Mouse (Mus musculus) heart, postnatal 25 days (tissue): ENCODE results near the gene Trp53tg5. TPM values are rescaled to one million over a fixed set of nuclear protein-coding genes. Genes with fewer than 3 reads are reported as not detected.
A peak's percentile ranks its signal among the peaks of the same experiment; 100 is the strongest.

Experiments used
- DNase-seq: peaks from one replicate; pipeline ENCODE4 v3.0.0; 2022; ENCODE audit warnings: low spot score
- intact Hi-C: fragments of 180-260 bp; cut with DNase I; formaldehyde crosslinking; loops from one replicate; pipeline ENCODE4 v1.15.1; 2025
- total RNA-seq, 2 experiments: library from RNA; stranded (reverse); gene quantifications; 2 replicates each; pipeline ENCODE4 v1.2.3; 2021

Gene Trp53tg5
- total RNA-seq, 2 experiments from 2014 or later, result not detected

DNA sequence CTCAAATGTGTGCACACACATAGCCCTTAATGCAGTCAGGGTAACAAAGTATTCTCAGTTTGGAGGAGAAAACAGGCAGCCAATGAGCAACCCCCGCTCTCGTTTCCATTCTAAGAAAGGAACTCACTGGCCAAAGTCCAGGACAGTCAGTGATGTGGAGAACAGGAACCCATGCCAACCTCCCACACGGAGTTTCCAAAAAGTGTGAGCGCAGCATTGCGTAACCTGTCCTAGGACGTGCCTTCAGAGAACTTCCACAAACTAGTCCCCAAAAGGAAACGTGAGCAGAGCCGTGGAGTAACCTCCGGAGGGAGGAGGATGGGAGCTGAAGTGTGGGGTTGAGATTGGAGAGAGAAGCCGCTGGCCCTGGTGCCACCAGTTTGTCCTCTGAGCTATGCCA is 18.7 kb downstream of the Trp53tg5 start:
- DNase-seq, result peak; percentile 84
- intact Hi-C loops, result no loop called here

DNA sequence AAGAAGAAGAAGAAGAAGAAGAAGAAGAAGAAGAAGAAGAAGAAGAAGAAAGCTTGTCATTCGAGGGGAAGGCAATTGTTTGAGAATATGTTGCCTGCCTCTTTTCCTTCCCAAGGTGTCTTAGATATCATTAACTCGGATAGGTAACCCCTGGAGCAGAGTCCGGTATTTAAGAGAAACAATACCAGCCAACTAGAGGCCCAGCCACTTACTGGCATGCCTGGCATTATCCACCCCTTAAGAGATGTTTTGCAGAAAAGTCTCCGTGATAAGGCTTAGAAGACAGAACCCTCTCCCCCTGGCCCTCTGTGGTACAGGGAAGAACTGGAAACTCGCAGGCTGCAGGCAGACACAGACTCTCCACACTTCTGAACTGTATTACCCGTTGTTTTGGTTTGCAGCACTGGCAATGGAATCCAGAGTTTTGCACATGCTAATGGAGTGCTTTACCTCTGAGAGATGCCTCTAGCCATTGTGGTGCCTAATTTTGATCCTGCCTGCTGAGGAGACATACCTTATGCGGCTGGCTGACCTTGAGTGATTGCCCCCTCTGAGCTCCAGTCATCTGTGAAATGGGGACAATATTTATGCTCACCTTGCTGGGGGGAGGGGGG is 19.5 kb downstream of the Trp53tg5 start:
- DNase-seq, result no peak
- intact Hi-C loops, result no loop called here

DNA sequence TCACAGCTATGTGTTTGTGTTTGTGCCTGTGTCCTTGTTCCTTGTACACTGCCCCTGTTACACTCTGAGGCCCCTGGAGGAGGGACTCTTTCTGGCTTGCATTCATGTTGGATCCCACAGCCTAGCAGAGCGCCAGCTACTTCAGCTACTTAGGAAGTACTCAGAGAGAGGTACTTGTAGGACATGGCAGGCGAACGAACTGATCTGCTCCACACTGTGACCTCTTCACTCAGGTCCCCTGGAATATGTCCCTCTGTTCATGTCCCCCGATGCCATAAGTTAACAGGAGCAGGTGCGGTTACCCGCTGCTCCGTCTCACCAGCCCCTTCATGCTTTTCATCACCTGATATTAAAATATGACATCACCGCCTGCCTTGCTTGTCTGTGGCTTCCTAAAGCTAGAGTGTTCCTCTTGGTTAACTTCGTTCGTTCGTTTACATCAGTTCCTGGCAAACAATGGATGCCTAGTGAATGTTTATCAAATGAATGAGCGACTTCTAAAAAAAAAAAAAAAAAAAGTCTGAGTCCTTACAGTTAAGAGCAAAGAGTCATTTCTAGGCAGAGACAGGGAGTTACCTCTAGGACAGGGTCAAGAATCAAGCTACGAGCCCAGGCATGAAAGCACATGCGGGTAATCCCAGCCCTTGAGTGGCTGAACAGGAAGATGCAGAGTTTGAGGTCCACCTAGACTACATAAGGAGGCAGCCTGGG is 20.3 kb downstream of the Trp53tg5 start:
- intact Hi-C loops, result no loop called here
- DNase-seq, result peak; percentile 19

DNA sequence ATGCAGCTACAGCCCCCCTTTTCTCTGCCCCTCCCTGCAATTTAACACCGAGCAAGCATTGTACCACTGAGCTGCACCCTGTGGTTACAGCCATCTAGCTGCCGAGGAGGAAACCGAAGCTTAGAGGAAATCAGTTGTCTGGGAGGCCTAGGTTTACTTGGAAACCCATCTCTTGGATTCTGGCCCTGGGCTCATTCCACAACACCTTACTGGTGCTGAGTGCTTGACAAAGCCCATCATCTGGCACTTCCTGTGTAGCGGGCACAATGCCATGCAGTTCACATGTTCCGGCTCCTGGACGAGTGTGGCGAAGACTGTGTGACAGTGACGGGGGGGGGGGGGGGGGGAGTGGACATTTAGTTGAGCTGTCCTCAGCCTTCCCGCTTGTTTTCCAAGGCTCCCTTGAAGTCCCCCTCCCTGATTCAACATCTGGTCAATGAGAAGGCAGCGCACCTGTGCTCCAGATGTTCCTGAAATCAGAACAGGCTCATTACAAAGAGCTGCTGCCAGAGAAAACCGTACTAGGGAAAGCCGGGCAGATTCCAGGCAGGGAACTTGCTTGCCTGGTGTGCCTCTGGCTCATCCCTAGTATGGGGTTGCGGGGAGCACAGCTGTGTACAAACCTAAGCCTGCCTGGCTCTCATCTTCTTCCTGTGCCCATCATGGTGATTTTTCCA is 21.4 kb downstream of the Trp53tg5 start:
- DNase-seq, result peak; percentile 23

DNA sequence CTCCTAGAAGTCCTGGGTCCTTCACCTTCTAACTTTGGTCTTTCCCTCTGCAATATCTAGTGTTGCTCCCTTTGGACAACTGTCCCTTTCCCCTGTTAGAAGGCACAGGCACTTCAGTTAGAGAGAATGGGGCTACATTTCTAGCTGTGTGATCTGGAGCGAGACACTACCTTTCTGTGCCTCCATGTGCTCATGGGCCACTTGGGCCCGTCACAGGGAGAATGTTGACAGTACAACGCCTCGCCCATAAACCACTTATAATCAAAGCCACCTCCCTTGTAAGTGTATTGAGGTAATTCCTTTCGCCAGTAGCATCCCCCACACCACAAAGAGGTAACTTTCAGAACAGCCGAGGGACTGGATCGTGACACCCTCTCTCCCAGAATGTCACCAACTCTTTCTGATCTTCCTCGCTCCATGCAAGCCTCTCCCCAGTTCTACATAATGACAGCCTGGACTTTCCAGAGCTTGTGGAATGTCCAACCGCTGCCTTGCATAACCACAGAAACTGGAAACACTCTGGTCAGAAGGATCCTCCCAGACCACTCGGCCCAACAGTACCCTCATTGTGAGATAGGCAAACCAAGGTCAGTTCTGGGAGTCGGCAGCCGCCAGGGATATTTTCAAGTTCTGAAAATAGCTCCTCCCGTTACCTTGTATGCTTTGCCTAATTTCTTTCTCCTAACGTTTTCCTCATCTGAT is 24.0 kb downstream of the Trp53tg5 start:
- no peak for DNase-seq
- intact Hi-C loops, result no loop called here

More for the DNA sequence above, 21.4 kb downstream of the Trp53tg5 start:
- intact Hi-C loops, result no loop called here

DNA sequence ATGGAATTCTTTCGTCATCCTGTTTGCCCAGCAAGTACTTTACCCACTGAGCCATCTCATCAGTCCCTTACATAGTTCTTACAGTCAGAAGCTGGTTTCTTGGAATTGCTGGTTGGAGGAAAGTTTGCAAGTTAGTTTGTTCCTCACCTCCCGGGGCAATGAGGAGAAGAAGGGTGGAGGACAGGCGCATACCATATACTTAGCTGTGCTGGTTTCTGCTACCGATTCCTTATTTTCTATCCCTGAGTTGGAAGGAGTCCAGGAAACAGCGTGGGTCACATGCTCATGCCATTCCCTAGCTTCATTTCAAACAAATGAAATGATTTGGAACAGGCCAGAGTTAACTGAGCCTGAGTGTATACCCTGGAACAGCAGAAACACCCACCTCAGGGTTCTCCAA is 24.6 kb downstream of the Trp53tg5 start:
- intact Hi-C loops, result no loop called here
- no peak for DNase-seq

DNA sequence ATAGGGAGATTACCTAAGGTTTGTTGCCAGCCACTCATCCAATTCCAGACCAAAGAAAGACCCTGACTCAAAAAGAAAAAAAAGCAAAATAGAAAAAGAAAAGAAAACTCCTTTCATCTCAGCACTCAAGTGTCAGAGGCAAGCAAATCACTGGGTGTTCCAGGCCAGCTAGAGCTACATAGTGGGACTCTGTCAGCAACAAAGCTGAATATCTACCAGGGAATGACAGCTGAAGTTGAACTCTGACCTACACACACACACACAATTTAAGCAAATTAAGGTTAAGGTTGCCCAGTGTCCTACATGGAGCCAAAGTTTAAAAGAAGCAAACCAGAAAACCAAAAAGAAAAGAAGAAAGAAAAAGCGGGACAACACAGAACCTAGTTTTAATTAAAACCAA is 25.4 kb downstream of the Trp53tg5 start:
- intact Hi-C loops, result no loop called here
- DNase-seq, result no peak

DNA sequence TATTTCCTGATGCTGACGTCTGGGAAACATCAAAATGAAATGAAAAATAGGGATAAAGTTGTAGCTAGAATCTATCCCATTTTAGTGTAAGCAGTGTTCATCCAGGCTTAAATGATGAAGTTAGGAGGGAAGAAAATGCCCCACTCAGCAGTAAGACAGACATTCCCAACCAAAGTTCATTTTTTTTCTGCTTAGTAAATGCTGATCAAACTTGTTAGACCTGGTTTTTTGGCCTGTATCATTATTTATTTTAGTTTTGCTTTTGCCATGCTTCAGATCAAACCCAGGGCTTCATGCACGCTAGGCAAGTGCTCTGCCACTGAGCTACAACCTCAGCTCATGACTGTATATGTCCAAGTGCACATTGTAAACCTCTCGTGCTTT is 27.4 kb downstream of the Trp53tg5 start:
- intact Hi-C loops, result no loop called here

DNA sequence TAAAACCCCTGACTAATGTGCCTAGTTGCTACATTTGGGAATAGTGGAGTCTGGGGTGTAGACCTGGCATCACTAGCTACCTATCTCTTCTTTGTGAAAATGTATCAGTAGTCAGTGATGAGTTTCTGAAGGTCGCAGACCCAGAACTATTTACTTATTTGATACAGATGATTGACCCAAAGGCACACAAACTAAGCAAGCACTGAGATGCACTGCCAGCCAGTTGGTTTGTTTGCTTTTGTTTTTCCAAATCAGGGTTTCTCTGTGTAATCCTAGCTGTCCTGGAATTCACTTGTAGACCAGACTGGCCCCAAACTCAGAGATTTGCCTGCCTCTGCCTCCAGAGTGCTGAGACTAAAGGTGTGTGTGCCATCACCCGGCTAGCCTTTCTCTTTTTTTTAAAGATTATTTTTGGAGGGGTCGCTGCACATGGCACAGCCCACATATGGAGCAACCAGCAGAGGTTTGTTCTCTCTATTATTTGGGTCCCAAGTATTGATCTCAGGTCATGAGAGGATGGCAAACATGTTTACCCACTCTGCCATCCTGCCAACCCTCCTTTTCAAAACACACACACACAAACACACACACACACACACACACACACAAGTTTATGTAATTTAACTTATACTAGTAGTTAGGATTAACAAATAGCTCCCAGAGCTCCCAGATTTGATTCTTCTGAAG is 28.0 kb downstream of the Trp53tg5 start:
- no peak for DNase-seq
- intact Hi-C loops, result no loop called here

More for the DNA sequence above, 27.4 kb downstream of the Trp53tg5 start:
- DNase-seq, result no peak

DNA sequence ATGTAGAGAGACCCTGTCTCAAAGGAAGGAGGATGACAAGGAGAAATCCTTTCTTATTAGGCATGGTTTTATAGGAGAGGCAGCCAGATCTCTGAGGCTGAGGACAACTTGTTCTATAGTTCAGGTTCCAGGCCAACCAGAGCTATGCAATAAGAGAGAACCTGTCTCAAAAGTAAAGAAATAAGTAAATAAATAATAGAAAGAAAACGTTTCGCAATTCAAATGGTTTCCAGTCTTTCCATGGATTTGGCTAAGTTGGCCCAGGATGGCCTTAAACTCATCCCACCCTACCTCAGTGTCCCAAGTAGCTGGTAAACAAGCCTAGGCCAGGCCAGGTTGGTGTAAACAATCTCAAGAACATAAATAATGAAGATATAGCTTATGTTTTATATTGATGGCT is 28.8 kb downstream of the Trp53tg5 start:
- DNase-seq, result no peak
- intact Hi-C loops, result no loop called here

DNA sequence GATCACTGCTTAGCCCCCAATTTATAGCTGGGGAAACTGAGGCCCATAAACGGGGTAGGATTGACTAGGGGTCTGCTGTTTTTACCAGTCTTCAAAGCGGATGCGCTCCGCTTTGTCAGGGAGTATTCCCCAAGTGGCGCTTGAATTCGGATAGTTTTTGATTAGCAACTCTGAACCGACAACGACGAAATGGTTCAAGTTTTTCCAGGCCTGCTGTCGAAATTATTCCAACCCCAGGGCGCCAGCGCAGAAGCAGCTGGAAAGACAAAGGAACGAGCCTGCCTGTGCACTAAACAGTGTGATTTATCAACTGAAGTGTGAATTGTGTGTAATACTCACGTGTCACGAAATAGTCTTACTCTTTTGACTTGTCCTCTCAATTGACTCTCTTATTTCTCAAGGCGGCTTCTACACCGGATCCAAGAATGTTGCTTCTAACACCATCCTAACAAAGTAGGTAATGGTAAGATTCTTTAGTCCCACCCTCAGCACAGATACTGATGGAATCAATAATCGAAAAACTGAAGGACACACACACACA is 30.0 kb downstream of the Trp53tg5 start, which contains the start of gene Sdc4:
Gene Sdc4 (minus strand): TSS at position 428 of the 541 bp plus-strand sequence.
- intact Hi-C loops, result no loop called here
- no peak for DNase-seq

DNA sequence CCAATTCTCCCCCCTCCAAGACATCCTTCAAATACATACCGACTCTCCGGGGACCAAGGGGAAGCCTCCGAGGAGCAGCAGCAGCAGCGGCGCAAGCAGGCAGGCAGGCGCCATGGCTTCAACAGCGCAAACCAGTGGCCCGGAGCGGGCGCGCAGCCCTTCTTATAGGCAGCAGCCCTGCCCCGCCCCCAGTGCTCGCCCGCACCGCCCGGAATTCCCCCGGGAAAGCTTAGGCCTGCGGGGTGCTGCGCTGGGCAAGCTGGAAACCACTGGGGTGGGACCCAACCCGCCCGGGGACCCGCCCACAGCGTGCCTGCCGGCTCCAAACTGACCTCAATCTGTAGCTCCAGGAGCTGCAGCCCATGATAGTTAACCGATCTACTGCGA is 30.5 kb downstream of the Trp53tg5 start:
- DNase-seq, result peak; percentile 77
- intact Hi-C loops, result no loop called here

DNA sequence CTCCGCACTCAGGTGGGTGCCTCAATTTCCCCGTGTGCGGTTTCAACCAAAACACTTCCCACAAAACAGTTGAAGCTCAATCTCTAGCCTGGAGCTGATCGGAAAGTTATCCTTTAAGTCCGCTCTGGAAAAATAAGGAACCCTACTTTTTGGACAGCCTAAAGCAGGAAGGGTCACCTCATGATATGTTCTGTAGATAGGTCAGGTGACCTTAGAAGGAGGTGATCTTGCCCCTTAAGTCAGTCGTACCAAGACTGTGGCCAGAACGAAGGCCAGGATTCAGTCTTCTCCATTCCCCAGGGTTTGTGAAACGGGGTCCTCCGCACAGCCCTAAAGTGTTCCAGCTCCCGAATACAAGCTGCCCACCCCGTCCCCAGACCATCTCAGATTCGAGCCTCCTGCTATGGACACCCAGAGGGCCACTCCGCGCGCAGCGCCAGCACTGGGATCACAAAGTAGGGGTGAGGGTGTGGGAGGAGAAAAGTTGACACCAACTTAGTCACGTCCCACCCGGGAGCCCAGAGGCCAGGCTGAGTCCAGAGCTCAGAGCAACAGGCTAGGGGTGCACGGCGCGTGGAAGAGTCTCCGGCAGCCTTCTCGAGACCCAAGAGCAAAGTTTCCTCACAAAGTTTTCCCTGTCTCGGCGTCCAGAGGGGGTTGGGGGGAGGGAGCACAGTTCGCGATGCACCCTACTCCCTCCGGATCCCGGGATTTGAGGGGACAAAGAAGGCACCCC is 31.0 kb downstream of the Trp53tg5 start:
- intact Hi-C loops, result no loop called here
- DNase-seq, result peak; percentile 34

DNA sequence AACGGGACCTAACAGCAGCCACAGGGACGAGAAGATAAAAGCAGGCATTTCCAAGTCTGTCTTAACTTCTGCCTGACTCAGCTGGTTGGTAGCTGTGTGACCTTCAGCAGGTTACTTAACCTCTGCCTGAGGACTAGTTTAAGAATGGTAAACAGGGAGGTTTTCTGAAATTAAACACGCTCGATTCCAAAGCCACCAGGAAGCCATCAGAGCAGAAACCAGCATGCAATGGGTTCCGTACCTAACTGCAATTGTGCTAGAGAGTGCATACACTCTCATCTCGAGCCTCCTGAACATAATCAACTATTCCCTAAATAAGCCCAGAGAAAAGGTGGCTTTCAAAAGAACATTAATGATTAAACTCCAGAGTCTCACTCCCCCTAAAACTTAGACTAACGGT is 31.8 kb downstream of the Trp53tg5 start:
- DNase-seq, result no peak
- intact Hi-C loops, result no loop called here

DNA sequence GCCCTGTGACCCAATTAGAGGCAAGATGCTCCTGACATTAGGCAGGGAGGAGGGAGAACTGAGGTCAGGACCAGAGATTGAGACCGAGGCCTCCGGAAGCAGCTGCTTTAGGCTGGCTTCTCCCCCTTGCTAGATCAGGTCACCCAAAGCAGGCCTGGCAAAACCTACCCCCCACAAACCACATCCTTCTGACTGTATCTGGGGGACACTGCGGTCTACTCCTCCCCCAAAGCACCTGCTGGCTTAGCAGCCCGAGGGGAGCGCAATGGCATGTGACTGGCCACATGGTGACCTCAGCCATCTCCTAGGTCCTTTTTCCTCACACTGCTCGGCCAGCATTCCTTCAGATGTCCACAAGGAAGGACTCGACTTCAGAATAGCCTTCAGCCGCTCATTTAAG is 32.4 kb downstream of the Trp53tg5 start:
- no peak for DNase-seq
- intact Hi-C loops, result no loop called here

DNA sequence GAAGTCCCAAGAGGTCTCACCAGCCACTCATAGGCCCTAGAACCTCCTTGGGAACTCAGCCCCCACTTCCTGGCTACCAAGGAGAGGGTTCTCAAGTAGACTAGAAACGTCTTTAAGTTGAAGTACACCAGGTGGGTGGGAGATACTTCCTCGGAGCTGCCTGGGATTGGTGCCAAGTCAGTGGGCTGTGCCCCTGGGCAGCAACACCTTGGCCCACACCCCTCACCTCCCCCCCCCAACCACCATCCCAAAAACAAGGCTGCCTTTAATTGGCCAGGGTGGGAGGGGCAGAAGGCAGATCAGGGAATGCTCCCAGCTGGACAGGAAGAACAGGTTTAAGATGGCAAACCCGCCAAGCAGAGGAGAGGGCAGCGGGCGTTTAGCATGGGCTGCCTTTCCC is 33.2 kb downstream of the Trp53tg5 start:
- DNase-seq, result no peak
- intact Hi-C loops, result no loop called here

DNA sequence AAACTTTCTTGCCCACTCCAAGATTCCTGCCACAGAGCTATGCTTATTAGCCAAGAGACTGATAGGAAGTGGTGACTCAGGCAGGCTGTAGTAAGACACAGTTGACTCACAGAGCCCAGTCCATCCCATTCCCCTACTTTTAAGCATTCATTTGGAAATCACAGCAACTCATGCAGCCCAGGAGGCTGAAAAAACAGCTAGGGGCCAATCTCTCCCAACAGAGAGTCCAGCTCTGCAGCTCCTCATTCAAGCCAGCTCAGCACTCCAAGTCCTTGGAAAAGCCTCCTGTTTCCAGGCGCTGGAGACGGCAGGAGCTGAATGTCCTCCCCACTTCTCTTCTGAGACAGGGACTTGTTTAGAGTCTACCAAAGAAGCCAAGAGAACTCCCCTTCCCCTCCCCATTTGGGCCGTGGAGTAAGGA is 34.5 kb downstream of the Trp53tg5 start:
- peak; percentile 23 for DNase-seq
- intact Hi-C loops, result no loop called here

DNA sequence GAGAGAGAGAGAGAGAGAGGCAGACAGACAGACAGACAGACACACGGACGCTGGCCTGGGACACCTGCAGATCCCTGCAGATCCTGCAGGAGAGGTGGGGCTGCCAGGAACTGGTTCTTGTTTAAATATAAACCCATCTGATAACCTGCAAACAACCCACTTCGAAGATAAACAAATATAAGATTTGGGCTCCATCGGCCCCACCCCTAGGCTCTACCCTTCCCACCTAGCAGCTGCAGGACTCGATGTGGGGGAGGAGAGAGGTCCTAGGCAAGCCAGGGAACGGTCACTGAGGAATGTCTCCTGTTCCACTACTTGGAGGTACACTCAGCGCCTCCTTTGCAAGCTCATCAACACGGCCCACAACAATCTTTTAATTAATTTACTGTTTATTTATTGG is 35.3 kb downstream of the Trp53tg5 start:
- intact Hi-C loops, result no loop called here
- DNase-seq, result no peak

DNA sequence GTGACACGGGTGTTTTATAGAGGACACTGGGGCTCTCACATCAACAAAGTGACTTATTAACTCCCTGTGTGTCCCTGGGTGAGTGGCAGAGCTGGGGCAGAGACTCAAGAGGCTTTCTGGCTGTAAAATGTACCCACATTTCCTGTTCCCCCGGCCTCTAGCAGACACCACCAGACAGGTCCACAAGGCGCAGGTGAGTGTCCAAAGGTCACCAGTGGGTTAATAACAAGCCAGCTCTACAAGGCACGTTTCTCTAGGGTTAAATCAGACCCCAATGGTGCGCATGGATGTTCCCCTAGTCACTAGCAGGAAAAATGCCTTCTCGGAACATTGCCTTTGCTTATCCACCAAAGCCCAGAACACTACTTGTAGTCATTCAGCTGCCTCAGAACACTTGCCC is 35.8 kb downstream of the Trp53tg5 start:
- no peak for DNase-seq
- intact Hi-C loops, result no loop called here
